Mouse (Mus musculus): ENCODE results near the gene Tmem107. TPM values are rescaled to one million over a fixed set of nuclear protein-coding genes. Genes with fewer than 3 reads are reported as not detected.
A peak's percentile ranks its signal among the peaks of the same experiment; 100 is the strongest.

Gene Tmem107
- total RNA-seq, 1 experiment from 2014 or later = 22.0 TPM

- ATAC-seq (replicated peaks in 1 of 2; ENCODE audit: insufficient read depth in 1 of 2, low FRiP score in 2 of 2, low TSS enrichment in 1 of 2, low read depth in 1 of 2, poor library complexity in 2 of 2, severe bottlenecking in 2 of 2) = no peak
These were observed 38.7 kb downstream of the Tmem107 start for GRCm38 (mm10) chr11:69109032-69109900.

- ATAC-seq (replicated peaks in 1 of 2; ENCODE audit: insufficient read depth in 1 of 2, low FRiP score in 2 of 2, low TSS enrichment in 1 of 2, low read depth in 1 of 2, poor library complexity in 2 of 2, severe bottlenecking in 2 of 2) = peak; percentile 44 to 54
These were observed 39.9 kb downstream of the Tmem107 start for GRCm38 (mm10) chr11:69110319-69111046.

- ATAC-seq (replicated peaks in 1 of 2; ENCODE audit: insufficient read depth in 1 of 2, low FRiP score in 2 of 2, low TSS enrichment in 1 of 2, low read depth in 1 of 2, poor library complexity in 2 of 2, severe bottlenecking in 2 of 2) = no peak
These were observed 40.6 kb downstream of the Tmem107 start for GRCm38 (mm10) chr11:69111051-69111810.

- ATAC-seq (replicated peaks in 1 of 2; ENCODE audit: insufficient read depth in 1 of 2, low FRiP score in 2 of 2, low TSS enrichment in 1 of 2, low read depth in 1 of 2, poor library complexity in 2 of 2, severe bottlenecking in 2 of 2) = no peak
These were observed 41.3 kb downstream of the Tmem107 start for GRCm38 (mm10) chr11:69111865-69112264.

GRCm38 (mm10) chr11:69114018-69114417 is 43.4 kb downstream of the Tmem107 start:
- no peak for ATAC-seq (replicated peaks in 1 of 2; ENCODE audit: insufficient read depth in 1 of 2, low FRiP score in 2 of 2, low TSS enrichment in 1 of 2, low read depth in 1 of 2, poor library complexity in 2 of 2, severe bottlenecking in 2 of 2)

GRCm38 (mm10) chr11:69114621-69115020 is 44.0 kb downstream of the Tmem107 start:
- no peak for ATAC-seq (replicated peaks in 1 of 2; ENCODE audit: insufficient read depth in 1 of 2, low FRiP score in 2 of 2, low TSS enrichment in 1 of 2, low read depth in 1 of 2, poor library complexity in 2 of 2, severe bottlenecking in 2 of 2)

GRCm38 (mm10) chr11:69116843-69117242 is 46.2 kb downstream of the Tmem107 start:
- ATAC-seq (replicated peaks in 1 of 2; ENCODE audit: insufficient read depth in 1 of 2, low FRiP score in 2 of 2, low TSS enrichment in 1 of 2, low read depth in 1 of 2, poor library complexity in 2 of 2, severe bottlenecking in 2 of 2) = no peak

- ATAC-seq (replicated peaks in 1 of 2; ENCODE audit: insufficient read depth in 1 of 2, low FRiP score in 2 of 2, low TSS enrichment in 1 of 2, low read depth in 1 of 2, poor library complexity in 2 of 2, severe bottlenecking in 2 of 2) = peak in 1 of 2 experiments; percentile 43; a peak in 3 of 4 replicates
These were observed 47.4 kb downstream of the Tmem107 start for GRCm38 (mm10) chr11:69117737-69118695.

- ATAC-seq (replicated peaks in 1 of 2; ENCODE audit: insufficient read depth in 1 of 2, low FRiP score in 2 of 2, low TSS enrichment in 1 of 2, low read depth in 1 of 2, poor library complexity in 2 of 2, severe bottlenecking in 2 of 2) = peak; percentile 22 to 42; a peak in 3 of 4 replicates
These were observed 48.2 kb downstream of the Tmem107 start for GRCm38 (mm10) chr11:69118765-69119164.

GRCm38 (mm10) chr11:69119446-69120155 is 49.0 kb downstream of the Tmem107 start:
- ATAC-seq (replicated peaks in 1 of 2; ENCODE audit: insufficient read depth in 1 of 2, low FRiP score in 2 of 2, low TSS enrichment in 1 of 2, low read depth in 1 of 2, poor library complexity in 2 of 2, severe bottlenecking in 2 of 2) = no peak

GRCm38 (mm10) chr11:69120221-69121000 is 49.8 kb downstream of the Tmem107 start, which contains the start of gene Hes7:
TSS of gene Hes7 (plus strand) at chr11:69120404.
- no peak for ATAC-seq (replicated peaks in 1 of 2; ENCODE audit: insufficient read depth in 1 of 2, low FRiP score in 2 of 2, low TSS enrichment in 1 of 2, low read depth in 1 of 2, poor library complexity in 2 of 2, severe bottlenecking in 2 of 2)

- ATAC-seq (replicated peaks in 1 of 2; ENCODE audit: insufficient read depth in 1 of 2, low FRiP score in 2 of 2, low TSS enrichment in 1 of 2, low read depth in 1 of 2, poor library complexity in 2 of 2, severe bottlenecking in 2 of 2) = no peak
These were observed 50.6 kb downstream of the Tmem107 start for GRCm38 (mm10) chr11:69121001-69121740.

- no peak for ATAC-seq (replicated peaks in 1 of 2; ENCODE audit: insufficient read depth in 1 of 2, low FRiP score in 2 of 2, low TSS enrichment in 1 of 2, low read depth in 1 of 2, poor library complexity in 2 of 2, severe bottlenecking in 2 of 2)
These were observed 51.2 kb downstream of the Tmem107 start for GRCm38 (mm10) chr11:69121741-69122335.

- ATAC-seq (replicated peaks in 1 of 2; ENCODE audit: insufficient read depth in 1 of 2, low FRiP score in 2 of 2, low TSS enrichment in 1 of 2, low read depth in 1 of 2, poor library complexity in 2 of 2, severe bottlenecking in 2 of 2) = 0 out of 4 replicates have a peak, but pooled peaks of 1 of the 2 experiments have one; percentile 14
These were observed 51.8 kb downstream of the Tmem107 start, which contains the start of gene 9130213A22Rik for GRCm38 (mm10) chr11:69122336-69122951. TSS of gene 9130213A22Rik (minus strand) at chr11:69122589.

Data from hematopoietic stem cell, adult 5-6 weeks (primary cell).